Mouse (Mus musculus) E14TG2a.4 (cell line): ENCODE measurements at regions not wholly inside any gene's neighbourhood (a gene's known extent, or its start where the extent isn't known, plus 50 kb on each side); places are given as distances from the start of the nearest gene placed in this dataset.

Experiments used
- CTCF ChIP-seq: conservative IDR thresholded peaks from 2 replicates; pipeline ENCODE4 v1.5.1; 2014; ENCODE audit warnings: low read length
- POU5F1 ChIP-seq: IDR thresholded peaks from 2 replicates; pipeline ENCODE4 v1.6.1; 2014; ENCODE audit warnings: low read length, borderline replicate concordance

DNA sequence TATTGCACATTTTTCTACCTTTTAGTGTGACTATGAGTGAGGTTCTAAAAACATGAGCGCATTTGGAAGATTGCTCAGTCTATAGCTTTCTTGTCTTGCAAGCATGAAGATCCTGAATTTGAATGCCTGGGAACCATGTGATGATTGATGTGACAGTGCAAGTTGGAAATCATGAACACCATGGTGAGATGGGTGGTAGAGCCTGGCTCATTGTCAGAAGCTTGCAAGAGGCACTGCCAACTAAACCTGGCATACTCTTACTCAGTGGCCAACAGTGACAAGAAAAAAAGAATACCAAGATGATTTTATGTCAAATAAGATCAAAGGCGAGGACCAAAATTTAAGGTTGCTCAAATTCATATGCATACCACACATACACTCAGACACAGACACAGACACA, 188.1 kb upstream of the Tmprss15 start:
- TF ChIP-seq CTCF (no peak), POU5F1 (no peak)
